In genomic region chr16:4003489-4004398, GRCm38 (mm10) we compare ENCODE assay signal across 8 mouse cellular contexts. TPM values are rescaled to one million over a fixed set of nuclear protein-coding genes. Genes with fewer than 3 reads are reported as not detected.
DNase-seq lines count a peak whose midpoint lies in the region; ATAC-seq lines count a peak whose summit lies in the region.

Slx4 (minus strand) TSS chr16:4003770.

- no peaks in the 10 kb centered on the region for H3K9me3 ChIP-seq in hindbrain, embryonic 11.5 days (ENCODE audit: control insufficient read depth, low read length)

- H3K4me1 ChIP-seq in hindbrain, embryonic 11.5 days (replicated peaks; ENCODE audit: control insufficient read depth, insufficient read depth, low read length): peaks cover 3% of the 10 kb centered on the region; the same call in 1 of the 2 replicates

- peak within 1 kb of the TSS; percentile 86 for H3K4me3 ChIP-seq in hindbrain, embryonic 11.5 days (ENCODE audit: low read depth, low read length)

- peaks cover 3% of the 10 kb centered on the region; the same call in 1 of the 2 replicates for H3K36me3 ChIP-seq in hindbrain, embryonic 11.5 days (ENCODE audit: control insufficient read depth, insufficient read depth, low read length)

- under 1% methylated on average over 58 of the region's 58 CpGs for WGBS in hindbrain, embryonic 11.5 days

- H3K27ac ChIP-seq in hindbrain, embryonic 11.5 days (ENCODE audit: low read depth, low read length): peak within 1 kb of the TSS; percentile 84

- peak within 1 kb of the TSS; percentile 72 for H3K4me2 ChIP-seq in hindbrain, embryonic 11.5 days (replicated peaks; ENCODE audit: low read depth, low read length)

- no peaks in the 10 kb centered on the region for H3K27me3 ChIP-seq in hindbrain, embryonic 11.5 days (ENCODE audit: control insufficient read depth, insufficient read depth, low read length)

- peak; percentile 98 for ATAC-seq in hindbrain, embryonic 11.5 days (ENCODE audit: low FRiP score)

- peak within 1 kb of the TSS; percentile 86 for H3K9ac ChIP-seq in hindbrain, embryonic 11.5 days (ENCODE audit: low read depth, low read length)

- peak; percentile 96 for DNase-seq in Muller cell, postnatal 12 days (ENCODE audit: inconsistent ontology term)
- peak; percentile 98 for DNase-seq in cerebellum, adult 9-11 months
- DNase-seq in frontal cortex, adult 2 months (ENCODE audit: extremely low spot score in 1 of 2, low spot score in 1 of 2): peak; percentile 96 to 98
- peak; percentile 99 for DNase-seq in hindbrain, embryonic 11.5 days (ENCODE audit: low spot score)
- DNase-seq in layer of hippocampus, postnatal 10 days (ENCODE audit: low spot score in 2 of 2): peak; percentile 94 to 96
- peak; percentile 96 for DNase-seq in lung, postnatal 10 days
- DNase-seq in ovary, postnatal 36 days (ENCODE audit: low spot score): peak; percentile 95
- peak; percentile 96 for DNase-seq in thymus, postnatal 25 days

RNA-seq across cellular contexts. Expression of gene Slx4, which starts in this region (rescaled TPM):
- polyA plus RNA-seq in frontal cortex, adult 2 months (2012; rRNA removed): 32.6 and 33.8 TPM in 2 replicates
- polyA plus RNA-seq in hindbrain, embryonic 11.5 days (2014; fragmentation: Nextera tagmentation; extraction: Ambion mirVana): 22.0 and 28.2 TPM in 2 replicates
- total RNA-seq in layer of hippocampus, postnatal 10 days (2021): 10 to 100 TPM; 55.0 to 57.1 TPM

Comparison
In these comparisons a context has a peak if more than half of its experiments do, and no peak if none do; other contexts are left out.
1. Peak in every context shown above with its lines: DNase-seq, ATAC-seq, H3K4me3 ChIP-seq and H3K27ac ChIP-seq.